Mouse (Mus musculus) left cerebral cortex, postnatal 14 days (tissue): ENCODE results near the gene Gpr146. TPM values are rescaled to one million over a fixed set of nuclear protein-coding genes. Genes with fewer than 3 reads are reported as not detected.

Source experiments
- DNase-seq, 2 experiments: peaks; one replicate each; pipeline ENCODE4 v3.0.0; 2021 to 2022; ENCODE audit warnings: low spot score in 2 of 2, mixed read lengths in 1 of 2
- intact Hi-C: fragments of 180-260 bp; cut with DNase I; formaldehyde crosslinking; loops from one replicate; pipeline ENCODE4 v1.15.1; 2025
- total RNA-seq, 2 experiments: library from RNA; stranded (reverse); gene quantifications; 2 replicates each; pipeline ENCODE4 v1.2.3; 2021

Gene Gpr146
- total RNA-seq, 2 experiments from 2014 or later = 11.0 to 11.3 TPM

- intact Hi-C loops = no loop called here
- DNase-seq = no peak
These were observed 37.5 kb downstream of the Gpr146 start for GRCm38 (mm10) chr5:139415001-139415400.

- DNase-seq = peak in 1 of 2 experiments; percentile 63
- intact Hi-C loops = no loop called here
These were observed 39.4 kb downstream of the Gpr146 start for GRCm38 (mm10) chr5:139416942-139417341.

DNA sequence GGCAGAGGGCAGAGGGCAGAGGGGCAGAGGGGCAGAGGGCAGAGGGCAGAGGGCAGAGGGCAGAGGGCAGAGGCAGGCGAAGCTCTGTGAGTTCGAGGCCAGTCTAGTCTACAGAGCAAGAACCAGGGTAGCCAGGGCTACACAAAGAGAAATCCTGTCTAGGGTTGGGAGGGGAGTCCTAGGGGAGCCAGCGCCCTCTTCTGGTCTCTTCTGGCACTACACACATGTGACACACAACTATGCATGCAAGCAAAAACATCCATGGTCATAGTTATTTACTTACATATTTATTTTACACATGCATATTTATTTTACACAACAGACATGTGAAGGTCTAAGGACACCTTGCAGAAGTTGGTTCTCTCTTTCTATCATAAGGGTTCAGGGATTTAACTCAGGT is 40.0 kb downstream of the Gpr146 start:
- no peak for DNase-seq
- intact Hi-C loops = no loop called here

- intact Hi-C loops = loop anchor here (2.0 kb wide), 1 partner anchor 23 kb away; no protein-coding TSS in a partner anchor
- no peak for DNase-seq
These were observed 40.6 kb downstream of the Gpr146 start for GRCm38 (mm10) chr5:139418110-139418509.

- DNase-seq = no peak
- intact Hi-C loops = loop anchor here (2.0 kb wide), 1 partner anchor 22 kb away; no protein-coding TSS in a partner anchor
These were observed 41.1 kb downstream of the Gpr146 start for GRCm38 (mm10) chr5:139418633-139419032.

DNA sequence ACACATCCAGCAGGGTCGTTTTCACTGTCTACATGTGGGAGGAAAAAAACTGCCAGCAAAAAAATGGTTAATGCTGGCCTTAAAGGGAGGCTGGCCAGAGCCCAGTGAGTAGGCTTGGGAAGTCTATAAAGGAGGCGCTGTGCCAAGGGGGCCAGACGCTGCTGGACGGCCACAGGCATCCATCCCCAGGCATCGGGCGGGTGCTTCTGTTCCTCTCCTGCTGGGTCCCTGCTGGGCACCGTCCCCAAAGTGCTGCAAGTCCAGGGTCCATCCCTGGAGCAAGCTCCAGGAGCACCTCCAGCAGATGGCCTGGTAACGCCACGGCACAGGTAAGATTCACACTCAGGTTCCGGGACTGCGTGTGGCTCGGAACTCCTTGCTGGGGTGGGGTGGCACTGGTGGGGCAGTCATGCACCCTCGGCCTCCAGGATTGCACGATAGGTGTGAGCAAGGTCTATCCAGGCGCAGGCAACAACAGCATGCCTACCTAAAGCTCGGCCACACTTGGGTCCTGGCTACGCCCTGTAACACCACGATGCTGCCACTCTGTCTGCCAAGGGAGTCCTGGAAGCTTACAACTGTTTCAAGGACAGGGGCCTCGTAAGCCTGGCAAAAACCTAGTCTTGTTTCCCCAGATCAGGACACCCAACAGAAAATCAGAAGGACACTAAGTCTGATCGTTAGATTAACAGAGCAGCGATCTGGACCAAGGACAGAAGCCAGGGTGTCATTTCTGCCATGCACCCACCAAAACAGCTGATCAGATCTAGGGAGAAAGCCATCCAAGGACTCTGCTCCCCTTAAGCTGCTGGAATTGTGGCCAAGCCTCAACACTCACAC is 45.7 kb downstream of the Gpr146 start, which contains the start of gene Gper1:
Gper1 (plus strand) TSS at position 126 of the 840 bp plus-strand sequence.
- DNase-seq = peak in 1 of 2 experiments; percentile 60
- intact Hi-C loops = no loop called here

DNA sequence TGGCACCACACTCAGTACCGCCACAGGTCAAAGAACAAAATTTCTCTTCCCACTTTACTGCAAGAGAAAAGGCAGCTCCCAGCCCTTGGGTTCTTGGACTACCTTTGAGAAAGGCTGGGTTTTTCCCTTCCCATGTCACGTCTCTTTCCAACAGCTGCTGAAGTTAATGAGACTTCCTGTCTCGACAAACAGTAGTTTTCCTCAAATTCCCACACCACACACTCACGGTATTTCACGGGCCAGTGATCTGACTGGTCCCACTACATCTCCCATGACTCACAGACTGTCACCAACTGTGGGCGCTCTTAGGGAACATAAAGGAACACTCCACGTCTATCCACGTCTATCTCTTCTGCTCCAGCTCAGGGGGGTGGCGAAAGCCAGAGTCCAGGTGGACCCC is 47.7 kb downstream of the Gpr146 start:
- no peak for DNase-seq
- intact Hi-C loops = no loop called here

GRCm38 (mm10) chr5:139427001-139427400 is 49.5 kb downstream of the Gpr146 start:
- DNase-seq = no peak
- intact Hi-C loops = no loop called here

DNA sequence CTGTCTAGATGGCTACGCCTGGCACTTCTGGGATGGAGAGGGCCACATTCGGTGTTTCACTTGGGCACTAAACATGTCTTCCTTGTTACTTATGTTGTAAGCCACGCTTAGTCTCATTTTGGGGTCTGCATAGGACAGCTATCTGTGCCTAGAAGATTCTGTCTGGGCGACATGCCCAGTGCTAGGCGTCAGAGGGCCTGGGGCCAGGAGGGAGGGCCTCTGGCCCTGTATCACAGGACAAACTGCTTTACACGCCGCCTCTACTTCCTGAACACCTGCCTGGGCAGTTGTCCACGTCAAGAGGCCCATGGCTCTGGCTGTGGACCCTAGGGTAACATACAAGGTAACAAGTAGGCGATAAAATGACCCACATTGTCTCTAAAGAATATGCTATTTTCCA is 50.5 kb downstream of the Gpr146 start:
- intact Hi-C loops = no loop called here
- no peak for DNase-seq

DNA sequence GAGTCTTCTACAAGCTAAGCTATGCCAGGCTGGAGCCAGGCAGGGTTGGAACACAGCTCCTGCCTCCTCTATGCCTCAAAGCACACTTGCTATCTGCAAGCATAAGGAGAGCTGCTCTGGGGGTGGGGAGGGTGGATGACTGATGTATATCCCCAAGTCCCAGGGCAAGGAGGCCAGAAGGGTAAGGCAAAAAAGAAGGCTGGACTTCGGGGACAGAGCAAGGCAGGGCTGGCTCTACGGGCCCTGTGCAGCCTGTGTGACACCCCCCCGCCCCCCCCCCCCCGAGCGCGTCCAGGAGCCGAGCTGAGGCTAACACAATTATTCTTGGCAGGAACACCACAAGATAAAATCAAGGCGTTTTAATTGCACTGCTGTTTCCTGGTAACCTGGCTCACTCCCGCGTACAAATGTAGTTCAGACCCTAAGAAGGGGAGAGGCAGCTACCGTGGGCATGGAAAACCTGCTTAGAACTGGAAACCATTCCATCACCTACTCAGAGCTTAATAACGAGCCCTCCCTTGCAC is 52.4 kb downstream of the Gpr146 start:
- DNase-seq = peak in 1 of 2 experiments; percentile 28
- intact Hi-C loops = no loop called here

GRCm38 (mm10) chr5:139432333-139432732 is 54.8 kb downstream of the Gpr146 start:
- no peak for DNase-seq
- intact Hi-C loops = no loop called here

DNA sequence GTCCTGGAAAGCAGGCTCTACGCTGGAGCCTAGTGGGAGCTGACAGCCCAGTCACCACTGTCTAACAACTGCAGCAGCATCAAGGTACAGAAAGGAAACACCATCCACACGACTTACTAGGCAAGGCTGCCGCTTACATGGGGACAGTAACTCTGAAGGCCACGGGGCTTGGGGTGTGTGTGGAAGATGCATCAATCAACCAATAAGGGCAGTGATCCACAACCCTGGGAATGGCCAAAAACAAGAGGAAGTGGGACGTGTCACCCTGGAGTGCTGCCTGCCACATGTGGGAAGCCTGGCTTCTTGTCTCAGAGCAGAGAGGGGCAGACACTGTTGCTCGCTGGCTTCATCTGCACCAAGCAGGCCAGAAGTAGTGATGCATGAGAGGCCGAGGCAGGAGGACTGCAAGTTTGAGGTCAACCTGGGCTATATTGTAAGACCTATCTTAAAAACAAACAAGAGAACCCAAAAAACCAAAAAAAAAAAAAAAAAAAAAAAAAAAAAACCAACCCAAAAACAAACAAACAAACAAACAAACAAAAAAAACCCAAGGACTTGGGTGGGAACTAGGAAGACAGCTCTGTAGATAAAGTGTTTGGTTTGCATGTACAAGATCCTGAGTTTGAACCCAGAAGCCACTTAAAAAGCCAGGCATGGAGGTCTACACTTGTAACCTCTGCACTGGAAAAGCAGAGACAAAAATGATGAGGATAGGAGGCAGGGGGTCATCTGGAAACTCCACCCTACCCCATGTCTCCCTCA is 55.4 kb downstream of the Gpr146 start:
- no peak for DNase-seq
- intact Hi-C loops = no loop called here

DNA sequence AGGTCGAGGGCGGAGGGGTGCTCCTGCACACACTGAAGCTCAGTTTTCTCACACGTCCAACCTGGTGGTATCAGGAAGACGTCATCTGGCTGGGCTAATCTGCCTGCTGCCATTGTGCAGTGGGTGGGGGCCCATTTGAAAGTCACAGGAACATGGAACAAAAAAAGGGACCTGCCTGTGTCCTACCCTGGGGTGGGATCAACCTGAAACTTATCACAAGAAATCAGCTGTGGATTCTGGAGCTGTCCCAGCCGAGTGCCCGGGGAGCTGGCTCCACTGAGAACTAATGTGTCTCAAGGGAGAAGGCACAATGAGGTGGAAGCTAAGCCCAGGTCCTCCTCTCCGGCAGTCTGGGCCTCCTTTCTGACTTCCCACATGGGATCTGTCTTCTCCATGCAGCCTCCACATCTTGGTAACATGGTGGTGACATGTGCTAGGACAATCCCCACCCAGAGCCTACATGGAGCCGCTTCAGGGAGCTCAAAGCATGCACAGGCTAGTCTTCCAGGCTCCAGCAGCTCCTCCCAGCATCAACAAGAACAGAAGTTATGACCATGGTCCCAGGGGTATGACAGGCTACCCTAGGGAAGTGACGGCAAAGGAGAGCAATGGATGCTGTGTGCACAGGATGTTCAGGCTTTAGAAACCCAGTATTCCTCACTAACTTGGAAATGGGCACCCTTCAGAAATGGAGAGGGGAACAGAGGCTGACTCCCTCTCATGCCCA is 56.5 kb downstream of the Gpr146 start:
- intact Hi-C loops = no loop called here
- no peak for DNase-seq

DNA sequence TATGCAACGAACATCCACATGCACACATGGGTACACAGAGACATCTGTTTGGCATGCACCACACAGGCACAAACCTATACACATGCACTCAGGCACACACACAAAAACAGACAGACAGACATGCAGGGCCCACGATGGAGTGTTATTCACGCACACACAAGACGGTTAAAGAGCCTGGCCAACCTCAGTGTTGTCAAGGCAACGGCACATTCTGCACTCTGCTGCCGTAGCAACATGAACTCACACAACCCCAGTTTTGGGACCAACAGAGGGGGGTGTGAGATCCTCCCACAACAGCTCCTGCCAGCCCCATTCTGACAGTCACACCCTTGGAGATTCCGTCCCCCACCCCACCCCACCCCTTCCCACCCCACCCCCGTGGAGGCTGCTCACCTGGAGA is 57.4 kb downstream of the Gpr146 start:
- peak; percentile 83 to 95 for DNase-seq
- intact Hi-C loops = no loop called here

DNA sequence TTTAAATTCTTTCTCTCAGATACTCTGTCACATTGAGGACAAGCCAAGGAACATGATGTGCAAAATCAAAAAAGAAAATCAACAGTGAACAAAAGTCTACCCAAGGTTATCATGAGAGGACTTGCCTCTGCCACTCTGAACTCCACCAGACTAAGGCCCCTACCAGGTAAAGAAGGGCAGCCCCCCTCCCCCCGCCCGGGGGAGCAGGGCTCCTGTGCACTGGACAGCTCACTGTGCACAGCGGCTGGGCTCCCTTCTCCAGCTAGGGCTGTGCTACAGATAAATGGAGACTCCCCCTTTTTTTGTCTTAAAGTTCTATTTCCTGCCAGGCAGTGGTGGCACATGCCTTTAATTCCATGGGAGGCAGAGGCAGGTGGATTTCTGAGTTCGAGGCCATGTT is 60.3 kb downstream of the Gpr146 start:
- DNase-seq = no peak
- intact Hi-C loops = no loop called here

DNA sequence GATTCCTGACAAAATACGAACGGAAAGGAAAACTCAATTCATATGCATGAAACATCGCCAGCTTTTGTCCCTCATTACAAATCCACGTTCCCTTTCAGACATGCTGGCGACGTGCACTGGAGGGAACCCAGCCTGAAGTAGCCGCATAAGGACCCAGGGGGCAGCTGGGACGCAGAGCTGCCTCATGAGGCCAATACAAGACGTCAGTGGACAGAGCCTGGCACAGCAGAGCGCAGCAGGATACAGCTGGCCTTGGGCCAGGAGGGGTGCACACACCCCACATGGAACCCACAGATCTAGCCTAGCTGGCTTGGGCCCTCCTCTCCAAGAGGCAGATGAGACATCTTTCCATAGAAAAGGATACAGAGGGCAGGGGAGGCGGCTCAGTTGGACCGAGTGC is 60.9 kb downstream of the Gpr146 start:
- intact Hi-C loops = no loop called here
- DNase-seq = no peak

DNA sequence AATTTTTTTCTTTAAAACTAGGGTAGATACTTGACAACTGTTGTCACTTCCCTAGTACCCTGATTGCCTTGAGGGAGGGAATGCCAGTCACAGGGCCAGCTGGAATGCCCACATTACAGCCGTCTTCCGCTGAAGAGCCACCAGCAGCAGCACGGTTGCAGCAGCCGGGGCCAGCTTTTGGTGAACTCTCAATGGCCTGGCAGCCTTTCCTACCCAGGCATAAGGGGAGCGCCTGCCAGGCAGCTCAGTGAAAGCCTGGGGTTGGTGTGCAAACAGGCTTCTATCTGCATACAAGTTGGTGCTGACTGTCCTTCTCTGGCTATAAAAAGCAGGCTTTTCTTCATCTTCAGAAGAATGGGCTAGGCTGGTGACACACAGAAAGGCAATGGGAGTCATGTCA is 63.0 kb downstream of the Gpr146 start:
- peak in 1 of 2 experiments; percentile 30 for DNase-seq
- intact Hi-C loops = loop anchor here (2.0 kb wide), 1 partner anchor 22 kb away; no protein-coding TSS in a partner anchor

DNA sequence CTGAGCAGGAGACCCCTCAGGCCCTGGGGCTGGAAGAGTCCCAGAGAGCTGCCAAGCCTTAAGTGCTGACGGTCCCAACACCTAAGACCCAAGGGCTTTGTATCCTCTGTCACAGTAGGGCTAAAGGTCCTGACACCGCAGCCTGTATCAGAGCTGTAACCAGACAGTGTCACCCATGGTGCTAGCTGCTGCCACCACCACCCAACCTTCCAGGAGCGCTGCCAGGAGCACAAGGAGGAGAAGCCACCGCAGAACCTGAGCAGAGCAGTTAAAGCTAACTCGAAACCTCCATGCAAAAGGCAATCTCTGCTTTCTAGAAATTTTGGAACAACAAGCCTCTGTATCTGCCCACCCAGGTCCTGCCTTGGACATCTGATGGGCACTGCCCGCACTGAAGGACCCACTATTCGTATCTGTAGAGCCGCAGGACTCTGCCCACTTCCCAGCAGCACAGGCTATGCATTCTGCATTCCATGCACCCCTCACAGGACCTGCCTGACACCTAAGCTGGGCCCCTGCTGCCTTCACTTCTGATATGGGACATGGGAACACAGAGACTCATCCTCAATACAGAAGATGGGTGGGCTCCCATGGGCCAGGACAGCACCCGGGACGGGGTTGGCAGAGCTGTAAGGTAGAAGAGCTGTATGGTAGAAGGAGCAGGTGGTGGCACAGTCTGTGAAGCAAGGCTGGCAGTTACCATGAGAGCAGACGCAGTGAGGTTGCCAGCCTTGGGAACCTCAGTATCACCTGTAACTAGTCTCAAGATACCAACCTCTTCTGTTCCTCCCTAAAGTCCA is 63.6 kb downstream of the Gpr146 start:
- intact Hi-C loops = loop anchor here (2.0 kb wide), 1 partner anchor 22 kb away; no protein-coding TSS in a partner anchor
- DNase-seq = no peak

GRCm38 (mm10) chr5:139441726-139442018 is 64.2 kb downstream of the Gpr146 start:
- intact Hi-C loops = loop anchor here (2.0 kb wide), 1 partner anchor 23 kb away; no protein-coding TSS in a partner anchor

More at GRCm38 (mm10) chr5:139441726-139442018, 64.2 kb downstream of the Gpr146 start:
- DNase-seq = no peak
